Mouse (Mus musculus): Measurements from ENCODE around the gene Olfr283. TPM values are rescaled to one million over a fixed set of nuclear protein-coding genes. Genes with fewer than 3 reads are reported as not detected.
A peak's percentile ranks its signal among the peaks of the same experiment; 100 is the strongest.

Gene Olfr283
- polyA plus RNA-seq, 1 experiment from 2014 or later, result not detected

GRCm38 (mm10) chr15:98397136-98397535 is 16.4 kb upstream of the Olfr283 start:
- H3K4me3 ChIP-seq, result no peak overlapping the region
- H3K9ac ChIP-seq, result no peak overlapping the region
- 62% methylated on average over 1 of the region's 1 CpGs for WGBS
- H3K4me2 ChIP-seq, result no peak overlapping the region
- no peaks in the 10 kb centered on the region for H3K27me3 ChIP-seq (replicated peaks)
- ATAC-seq (replicated peaks), result no peak
- no peaks in the 10 kb centered on the region for H3K36me3 ChIP-seq (replicated peaks)
- no peak overlapping the region for H3K27ac ChIP-seq
- no peaks in the 10 kb centered on the region for H3K4me1 ChIP-seq
- no peaks in the 10 kb centered on the region; the same call in 1 of the 2 replicates for H3K9me3 ChIP-seq

GRCm38 (mm10) chr15:98391903-98392187 is 11.1 kb upstream of the Olfr283 start:
- H3K27me3 ChIP-seq (replicated peaks), result no peaks in the 10 kb centered on the region
- 30% methylated on average over 2 of the region's 2 CpGs for WGBS
- H3K27ac ChIP-seq, result no peak overlapping the region
- no peak overlapping the region for H3K4me3 ChIP-seq
- H3K36me3 ChIP-seq (replicated peaks), result no peaks in the 10 kb centered on the region
- no peak overlapping the region for H3K4me2 ChIP-seq
- no peaks in the 10 kb centered on the region; the same call in 1 of the 2 replicates for H3K9me3 ChIP-seq
- no peak overlapping the region for H3K9ac ChIP-seq
- no peaks in the 10 kb centered on the region for H3K4me1 ChIP-seq
- no peak for ATAC-seq (replicated peaks)

- no peak overlapping the region for H3K4me2 ChIP-seq
- no peak for ATAC-seq (replicated peaks)
- H3K4me1 ChIP-seq, result no peaks in the 10 kb centered on the region
- 78% methylated on average over 10 of the region's 10 CpGs for WGBS
- H3K36me3 ChIP-seq (replicated peaks), result no peaks in the 10 kb centered on the region
- no peak overlapping the region for H3K4me3 ChIP-seq
- H3K9me3 ChIP-seq, result no peaks in the 10 kb centered on the region; the same call in 1 of the 2 replicates
- H3K27me3 ChIP-seq (replicated peaks), result no peaks in the 10 kb centered on the region
- no peak overlapping the region for H3K9ac ChIP-seq
- no peak overlapping the region for H3K27ac ChIP-seq
Measured at GRCm38 (mm10) chr15:98391081-98391902, 10.5 kb upstream of the Olfr283 start.

- 0 out of 2 replicates have a peak, but pooled peaks have one; percentile 39 for ATAC-seq (replicated peaks)
- Histone ChIP-seq H3K9me3 (no peaks in the 10 kb centered on the region), H3K4me1 (no peaks in the 10 kb centered on the region), H3K27ac (no peak overlapping the region), H3K36me3 (replicated peaks) (no peaks in the 10 kb centered on the region), H3K4me3 (no peak overlapping the region), H3K4me2 (no peak overlapping the region), H3K27me3 (replicated peaks) (no peaks in the 10 kb centered on the region), H3K9ac (no peak overlapping the region)
- 29% methylated on average over 7 of the region's 7 CpGs for WGBS
Measured at GRCm38 (mm10) chr15:98389796-98390195, 9.1 kb upstream of the Olfr283 start.

- Histone ChIP-seq H3K27ac (no peak overlapping the region), H3K4me1 (no peaks in the 10 kb centered on the region), H3K4me2 (no peak overlapping the region)
Measured at GRCm38 (mm10) chr15:98387621-98388020, 6.9 kb upstream of the Olfr283 start.

GRCm38 (mm10) chr15:98378209-98378608 is 2.5 kb downstream of the Olfr283 start:
- WGBS, result 96% methylated on average over 13 of the region's 13 CpGs
- Histone ChIP-seq H3K4me3 (no peak overlapping the region), H3K27ac (no peak overlapping the region), H3K9me3 (no peaks in the 10 kb centered on the region), H3K9ac (no peak overlapping the region), H3K27me3 (replicated peaks) (no peaks in the 10 kb centered on the region), H3K4me2 (no peak overlapping the region), H3K4me1 (no peaks in the 10 kb centered on the region), H3K36me3 (replicated peaks) (no peaks in the 10 kb centered on the region)
- no peak for ATAC-seq (replicated peaks)

More at GRCm38 (mm10) chr15:98387621-98388020, 6.9 kb upstream of the Olfr283 start:
- Histone ChIP-seq H3K9ac (no peak overlapping the region), H3K27me3 (replicated peaks) (no peaks in the 10 kb centered on the region), H3K9me3 (no peaks in the 10 kb centered on the region), H3K36me3 (replicated peaks) (no peaks in the 10 kb centered on the region), H3K4me3 (no peak overlapping the region)
- ATAC-seq (replicated peaks), result no peak
- WGBS, result 80% methylated on average over 2 of the region's 2 CpGs

- Histone ChIP-seq H3K36me3 (replicated peaks) (no peaks in the 10 kb centered on the region), H3K27ac (no peak within 1 kb of the TSS), H3K9me3 (no peaks in the 10 kb centered on the region), H3K4me2 (no peak within 1 kb of the TSS), H3K4me3 (no peak within 1 kb of the TSS), H3K9ac (no peak within 1 kb of the TSS), H3K4me1 (no peaks in the 10 kb centered on the region), H3K27me3 (replicated peaks) (no peaks in the 10 kb centered on the region)
- WGBS, result 84% methylated on average over 8 of the region's 8 CpGs
- ATAC-seq (replicated peaks), result no peak
Measured at GRCm38 (mm10) chr15:98340887-98341286, 39.9 kb downstream of the Olfr283 start, which contains the start of gene Olfr284. Gene Olfr284 (minus strand): TSS chr15:98340987.

Other genes starting within 250 kb of the Olfr283 start
- 60.5 and 63.3 TPM in 2 replicates for gene Asb8, start 215.3 kb downstream of the Olfr283 start, polyA plus RNA-seq (2015; fragmentation: Nextera tagmentation; extraction: Ambion mirVana)
- gene Ccdc184, start 213.8 kb downstream of the Olfr283 start, polyA plus RNA-seq (2015; fragmentation: Nextera tagmentation; extraction: Ambion mirVana), result 113 and 118 TPM in 2 replicates
- gene Olfr288, start 185.4 kb downstream of the Olfr283 start, polyA plus RNA-seq (2015; fragmentation: Nextera tagmentation; extraction: Ambion mirVana), result not detected in 2 replicates
- gene Gm44579, start 160.0 kb downstream of the Olfr283 start, polyA plus RNA-seq (2015; fragmentation: Nextera tagmentation; extraction: Ambion mirVana), result 0.08 TPM in 1 of 2 replicates, not detected in the other
- 0.22 TPM in 1 of 2 replicates, not detected in the other for gene Olfr287, start 159.9 kb downstream of the Olfr283 start, polyA plus RNA-seq (2015; fragmentation: Nextera tagmentation; extraction: Ambion mirVana)
- not detected in 2 replicates for gene Olfr286, start 146.5 kb downstream of the Olfr283 start, polyA plus RNA-seq (2015; fragmentation: Nextera tagmentation; extraction: Ambion mirVana)
- gene H1fnt, start 123.7 kb downstream of the Olfr283 start, polyA plus RNA-seq (2015; fragmentation: Nextera tagmentation; extraction: Ambion mirVana), result not detected in 2 replicates
- 12.3 and 14.1 TPM in 2 replicates for gene Zfp641, start 84.8 kb downstream of the Olfr283 start, polyA plus RNA-seq (2015; fragmentation: Nextera tagmentation; extraction: Ambion mirVana)
- not detected in 2 replicates for gene Olfr285, start 63.6 kb downstream of the Olfr283 start, polyA plus RNA-seq (2015; fragmentation: Nextera tagmentation; extraction: Ambion mirVana)
- gene Olfr284, start 40.0 kb downstream of the Olfr283 start, polyA plus RNA-seq (2015; fragmentation: Nextera tagmentation; extraction: Ambion mirVana), result not detected in 2 replicates
- gene Olfr282, start 50.3 kb upstream of the Olfr283 start, polyA plus RNA-seq (2015; fragmentation: Nextera tagmentation; extraction: Ambion mirVana), result not detected in 2 replicates
- 0.05 TPM in 1 of 2 replicates, not detected in the other for gene Olfr281, start 71.6 kb upstream of the Olfr283 start, polyA plus RNA-seq (2015; fragmentation: Nextera tagmentation; extraction: Ambion mirVana)
- gene OR5BS1P, start 89.0 kb upstream of the Olfr283 start, polyA plus RNA-seq (2015; fragmentation: Nextera tagmentation; extraction: Ambion mirVana), result not detected in 2 replicates
- gene Lalba, start 101.8 kb upstream of the Olfr283 start, polyA plus RNA-seq (2015; fragmentation: Nextera tagmentation; extraction: Ambion mirVana), result not detected in 2 replicates
- gene Olfr279, start 111.5 kb upstream of the Olfr283 start, polyA plus RNA-seq (2015; fragmentation: Nextera tagmentation; extraction: Ambion mirVana), result not detected in 2 replicates
- 124 and 128 TPM in 2 replicates for gene Kansl2, start 153.3 kb upstream of the Olfr283 start, polyA plus RNA-seq (2015; fragmentation: Nextera tagmentation; extraction: Ambion mirVana)
- 71.7 and 72.6 TPM in 2 replicates for gene Ccnt1, start 190.0 kb upstream of the Olfr283 start, polyA plus RNA-seq (2015; fragmentation: Nextera tagmentation; extraction: Ambion mirVana)
- 0.44 and 0.46 TPM in 2 replicates for gene 4930415O20Rik, start 190.1 kb upstream of the Olfr283 start, polyA plus RNA-seq (2015; fragmentation: Nextera tagmentation; extraction: Ambion mirVana)
- gene Adcy6, start 229.1 kb upstream of the Olfr283 start, polyA plus RNA-seq (2015; fragmentation: Nextera tagmentation; extraction: Ambion mirVana), result 14.0 and 15.2 TPM in 2 replicates
- 199 and 201 TPM in 2 replicates for gene Cacnb3, start 249.9 kb upstream of the Olfr283 start, polyA plus RNA-seq (2015; fragmentation: Nextera tagmentation; extraction: Ambion mirVana)

Measured in midbrain, embryonic 15.5 days (tissue).